Mouse (Mus musculus) stomach, embryonic 15.5 days (tissue): ENCODE measurements around the gene Slc15a5. TPM values are rescaled to one million over a fixed set of nuclear protein-coding genes. Genes with fewer than 3 reads are reported as not detected.

ENCODE experiments used
- ATAC-seq: fragments of 200-750 bp; cut with Nextera tagmentation; 2 replicates; pipeline ENCODE4 v1.8.0; 2017; ENCODE audit warnings: low read depth, moderate number of reproducible peaks, moderate TSS enrichment; ENCODE audit not compliant: insufficient read depth, low FRiP score
- H3K27ac ChIP-seq: fragments of 300-500 bp; sonication (generic); 2 replicates; pipeline ENCODE4 v1.5.1; 2015; ENCODE audit warnings: mild to moderate bottlenecking, inconsistent platforms
- H3K27me3 ChIP-seq: fragments of 300-500 bp; sonication (generic); replicated peaks from 2 replicates; pipeline ENCODE4 v1.6.1; 2015; ENCODE audit warnings: inconsistent platforms
- H3K36me3 ChIP-seq: fragments of 300-500 bp; sonication (generic); 2 replicates; pipeline ENCODE4 v1.6.1; 2015; ENCODE audit warnings: inconsistent platforms
- H3K4me1 ChIP-seq: fragments of 300-500 bp; sonication (generic); 2 replicates; pipeline ENCODE4 v1.6.1; 2015; ENCODE audit warnings: inconsistent platforms
- H3K4me2 ChIP-seq: fragments of 300-500 bp; sonication (generic); 2 replicates; pipeline ENCODE4 v1.6.1; 2015; ENCODE audit warnings: mild to moderate bottlenecking, inconsistent platforms
- H3K4me3 ChIP-seq: fragments of 300-500 bp; sonication (generic); replicated peaks from 2 replicates; pipeline ENCODE4 v1.5.1; 2015; ENCODE audit warnings: inconsistent platforms
- H3K9ac ChIP-seq: fragments of 300-500 bp; sonication (generic); 2 replicates; pipeline ENCODE4 v1.6.1; 2015; ENCODE audit warnings: inconsistent platforms
- H3K9me3 ChIP-seq: fragments of 300-500 bp; sonication (generic); 2 replicates; pipeline ENCODE4 v1.6.1; 2016; ENCODE audit warnings: inconsistent platforms
- WGBS: fragments of 180-500 bp; shearing (Covaris S2); methylation state at CpG from one replicate; pipeline ENCODE4 v1.1.7; 2015; 5-methylcytosine and 5-hydroxymethylcytosine counted together
- polyA plus RNA-seq: library from polyadenylated mRNA; unstranded; fragments of >200 nt; fragmentation: Nextera tagmentation; extraction: Ambion mirVana; gene quantifications from 2 replicates; pipeline ENCODE4 v1.2.1, GENCODE M21; 2015

Gene Slc15a5
- polyA plus RNA-seq, 1 experiment from 2014 or later: not detected

DNA sequence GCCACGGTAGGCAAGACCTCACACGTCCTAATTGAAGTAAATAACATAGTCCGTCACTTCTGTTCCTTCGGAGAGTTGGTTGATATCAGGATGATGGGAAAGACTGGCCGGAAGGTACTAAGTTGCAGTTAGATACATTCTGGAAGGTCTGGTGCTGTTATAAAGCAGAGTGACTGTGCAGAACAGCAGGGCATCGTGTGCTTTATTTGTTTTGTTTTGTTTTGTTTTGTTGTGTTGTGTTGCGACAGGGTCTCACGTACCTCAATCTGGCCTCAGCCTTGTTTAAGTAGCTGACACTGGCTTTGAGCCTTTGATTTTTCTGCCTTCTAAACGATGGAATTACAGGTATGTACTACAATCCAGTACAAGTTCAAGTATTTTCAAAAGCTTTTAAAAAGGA is 26.0 kb downstream of the Slc15a5 start:
- ATAC-seq: no peak
- Histone ChIP-seq H3K4me1 (no peaks in the 10 kb centered on the region), H3K9me3 (no peaks in the 10 kb centered on the region), H3K9ac (no peak overlapping the region), H3K4me2 (no peak overlapping the region), H3K36me3 (no peaks in the 10 kb centered on the region), H3K27ac (no peak overlapping the region), H3K4me3 (no peak overlapping the region), H3K27me3 (no peaks in the 10 kb centered on the region)
- 84% methylated on average over 9 of the region's 9 CpGs for WGBS

DNA sequence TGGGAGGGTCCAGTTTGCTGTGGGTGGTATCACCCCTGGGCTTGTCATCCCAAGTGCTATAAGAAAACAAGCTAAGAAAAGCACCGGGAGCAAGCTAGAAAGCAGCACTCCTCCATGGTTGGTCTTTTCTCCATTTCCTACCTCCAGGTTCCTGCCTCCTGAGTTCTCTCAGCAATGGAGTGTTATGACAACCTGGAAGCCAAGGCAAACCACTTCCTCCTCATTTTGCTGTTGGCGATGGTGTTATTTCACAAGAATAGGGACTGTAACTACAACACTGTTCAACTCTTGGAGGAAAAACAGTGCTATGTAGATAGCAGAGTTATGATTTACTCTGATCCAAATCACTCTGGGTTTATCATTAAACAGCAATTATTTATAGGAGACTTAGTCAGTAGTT is 34.4 kb downstream of the Slc15a5 start:
- Histone ChIP-seq H3K9me3 (no peaks in the 10 kb centered on the region), H3K9ac (no peak overlapping the region), H3K4me3 (no peak overlapping the region), H3K36me3 (no peaks in the 10 kb centered on the region), H3K27me3 (no peaks in the 10 kb centered on the region), H3K4me2 (no peak overlapping the region), H3K27ac (no peak overlapping the region), H3K4me1 (no peaks in the 10 kb centered on the region)
- 97% methylated on average over 2 of the region's 2 CpGs for WGBS
- no peak for ATAC-seq

DNA sequence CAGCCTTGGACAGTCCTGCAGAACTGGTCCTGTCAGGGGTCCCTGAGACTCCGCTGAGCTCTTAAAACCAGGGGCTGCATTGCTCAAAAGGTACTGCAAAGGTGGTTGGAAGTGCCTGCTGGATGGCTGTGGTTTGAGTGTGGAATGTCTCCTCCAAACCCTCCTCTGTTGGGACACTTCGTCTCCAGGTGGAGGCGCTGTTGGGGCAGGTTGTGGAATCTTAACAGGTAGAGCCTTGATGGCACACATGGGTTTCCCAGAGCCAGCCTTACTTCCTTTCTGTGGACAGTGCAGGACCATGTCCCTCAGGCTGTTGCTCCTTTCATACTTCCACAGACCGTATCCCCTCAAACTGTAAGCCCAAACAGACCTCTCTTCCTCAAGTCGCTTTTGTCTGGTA is 36.8 kb downstream of the Slc15a5 start:
- WGBS: 91% methylated on average over 5 of the region's 5 CpGs
- Histone ChIP-seq H3K36me3 (no peaks in the 10 kb centered on the region), H3K4me1 (no peaks in the 10 kb centered on the region), H3K9me3 (no peaks in the 10 kb centered on the region), H3K9ac (no peak overlapping the region), H3K27me3 (no peaks in the 10 kb centered on the region), H3K4me3 (no peak overlapping the region), H3K4me2 (no peak overlapping the region), H3K27ac (no peak overlapping the region)
- ATAC-seq: no peak

DNA sequence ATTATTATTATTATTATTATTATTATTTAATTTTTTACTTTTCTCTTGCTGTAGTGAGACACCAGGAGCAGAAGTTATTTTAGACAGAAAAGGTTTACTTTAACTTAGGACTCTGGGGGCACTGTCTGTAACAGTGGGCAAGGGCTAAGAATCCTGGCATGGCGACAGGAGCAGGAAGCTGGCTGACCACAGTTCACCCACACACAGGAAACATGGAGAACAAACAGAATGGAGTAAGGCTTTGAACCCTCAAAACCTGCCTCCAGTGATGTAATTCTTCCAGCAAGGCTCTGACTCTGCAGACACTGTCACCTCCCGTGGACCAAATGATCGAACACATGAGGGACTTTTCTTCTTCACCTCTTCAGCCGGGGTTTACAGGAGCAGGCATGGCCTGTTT is 37.9 kb downstream of the Slc15a5 start:
- Histone ChIP-seq H3K9me3 (no peaks in the 10 kb centered on the region), H3K4me2 (no peak overlapping the region), H3K9ac (no peak overlapping the region), H3K27ac (no peak overlapping the region), H3K27me3 (no peaks in the 10 kb centered on the region), H3K36me3 (no peaks in the 10 kb centered on the region), H3K4me3 (no peak overlapping the region), H3K4me1 (no peaks in the 10 kb centered on the region)
- WGBS: 92% methylated on average over 4 of the region's 4 CpGs
- no peak for ATAC-seq

DNA sequence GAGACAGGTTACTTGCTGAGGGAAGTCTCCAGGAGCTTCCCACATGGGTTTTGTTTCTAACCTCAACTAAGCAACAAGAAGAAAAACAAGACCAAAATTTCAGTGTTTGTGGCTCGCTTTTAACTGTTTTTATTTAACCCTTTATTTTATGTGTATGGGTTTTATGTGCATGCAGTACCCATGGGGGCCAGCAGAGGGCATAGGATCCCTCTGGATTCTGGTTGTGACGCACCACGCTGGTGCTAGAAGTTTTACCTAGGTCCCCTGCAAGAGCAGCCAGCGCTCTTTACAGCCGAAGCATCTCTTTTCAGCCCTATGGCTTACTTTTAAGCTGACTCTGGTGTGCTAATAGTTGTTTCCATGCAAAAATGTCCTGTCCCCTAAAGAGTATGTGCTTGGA is 42.1 kb downstream of the Slc15a5 start:
- H3K36me3 ChIP-seq: no peaks in the 10 kb centered on the region
- no peak overlapping the region for H3K27ac ChIP-seq
- H3K4me2 ChIP-seq: no peak overlapping the region
- no peak for ATAC-seq
- H3K4me1 ChIP-seq: no peaks in the 10 kb centered on the region
- H3K9me3 ChIP-seq: no peaks in the 10 kb centered on the region
- WGBS: 89% methylated on average over 5 of the region's 5 CpGs
- no peak overlapping the region for H3K4me3 ChIP-seq
- H3K9ac ChIP-seq: no peak overlapping the region
- H3K27me3 ChIP-seq: no peaks in the 10 kb centered on the region

DNA sequence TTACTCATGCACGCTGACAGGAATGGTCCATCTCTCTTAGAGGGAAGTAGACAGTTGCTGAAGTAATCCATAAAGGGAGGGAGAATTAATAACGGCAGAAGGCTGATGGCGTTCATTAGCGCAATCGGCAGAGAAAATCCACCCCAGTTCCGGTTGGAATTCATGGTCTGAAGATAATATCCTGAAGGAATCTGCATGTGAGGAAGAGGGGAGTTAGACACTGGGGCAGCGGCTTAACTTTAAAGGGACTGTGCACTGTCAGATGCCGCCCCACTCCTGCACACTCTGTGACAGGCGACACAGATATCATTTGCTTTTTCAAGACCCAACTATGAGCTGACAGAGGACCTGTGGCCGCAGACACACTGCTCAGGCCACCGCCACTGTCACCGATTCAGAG is 42.8 kb downstream of the Slc15a5 start:
- H3K36me3 ChIP-seq: no peaks in the 10 kb centered on the region
- no peak overlapping the region for H3K4me2 ChIP-seq
- H3K4me3 ChIP-seq: no peak overlapping the region
- no peak for ATAC-seq
- H3K9me3 ChIP-seq: no peaks in the 10 kb centered on the region
- no peak overlapping the region for H3K9ac ChIP-seq
- H3K27me3 ChIP-seq: no peaks in the 10 kb centered on the region
- H3K4me1 ChIP-seq: no peaks in the 10 kb centered on the region
- WGBS: 88% methylated on average over 12 of the region's 12 CpGs
- no peak overlapping the region for H3K27ac ChIP-seq

DNA sequence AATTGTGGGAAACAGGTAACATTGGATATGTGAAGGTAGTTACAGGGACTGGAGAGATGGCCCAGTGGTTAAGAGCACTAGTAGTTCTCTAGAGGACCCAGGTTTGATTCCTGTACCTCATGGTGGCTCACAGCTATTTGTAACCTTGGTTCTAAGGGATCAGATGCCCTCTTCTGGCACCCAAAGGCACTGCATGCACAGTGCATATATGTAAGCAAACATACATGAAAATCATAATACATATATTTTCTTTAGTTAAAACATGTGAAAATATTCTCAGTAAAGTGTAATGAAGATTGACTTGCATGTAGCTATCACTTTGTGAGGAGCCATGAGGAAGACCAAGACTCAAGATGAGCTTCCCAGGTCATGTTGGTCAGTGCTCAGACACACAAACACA is 62.8 kb downstream of the Slc15a5 start:
- Histone ChIP-seq H3K36me3 (no peaks in the 10 kb centered on the region), H3K9ac (no peak overlapping the region), H3K27me3 (no peaks in the 10 kb centered on the region), H3K4me1 (no peaks in the 10 kb centered on the region), H3K27ac (no peak overlapping the region), H3K4me2 (no peak overlapping the region), H3K4me3 (no peak overlapping the region), H3K9me3 (no peaks in the 10 kb centered on the region)
- ATAC-seq: no peak

DNA sequence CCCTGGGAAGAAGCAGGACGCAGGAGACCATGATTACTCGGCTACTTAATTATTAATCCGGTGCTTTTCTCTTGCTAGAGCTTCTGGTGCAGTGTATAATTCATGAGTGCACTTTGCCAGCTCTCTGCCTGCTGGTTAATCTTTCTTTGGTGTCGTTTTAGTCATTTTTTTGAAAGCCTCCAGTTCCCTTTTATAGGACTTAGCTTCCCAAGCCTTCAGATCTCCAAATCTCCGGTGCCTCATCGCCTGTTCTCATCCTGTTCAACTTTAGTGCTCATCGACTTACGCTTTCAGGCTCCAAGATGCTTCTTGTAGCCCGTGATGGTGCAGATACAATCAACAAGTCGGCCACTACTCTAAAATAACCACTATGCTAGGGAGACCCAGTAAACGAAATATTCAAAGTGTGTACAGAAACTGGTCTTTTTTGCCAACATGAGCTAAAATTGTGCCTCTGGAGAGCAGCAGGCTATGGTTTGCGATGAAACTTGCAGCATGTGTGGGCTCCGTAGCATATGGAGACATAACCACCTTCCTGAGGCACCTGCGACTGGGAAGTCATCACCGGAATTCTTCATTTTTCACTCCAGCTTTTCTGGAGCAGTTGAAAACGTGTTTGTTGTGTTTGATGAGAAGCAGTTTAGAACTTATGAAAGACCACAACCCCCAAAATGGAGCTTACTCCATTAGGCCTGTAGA is 64.6 kb downstream of the Slc15a5 start:
- WGBS: 79% methylated on average over 16 of the region's 16 CpGs
- Histone ChIP-seq H3K27me3 (no peaks in the 10 kb centered on the region), H3K9me3 (no peaks in the 10 kb centered on the region), H3K27ac (no peak overlapping the region), H3K4me2 (no peak overlapping the region), H3K4me3 (no peak overlapping the region), H3K9ac (no peak overlapping the region), H3K4me1 (no peaks in the 10 kb centered on the region), H3K36me3 (no peaks in the 10 kb centered on the region)
- no peak for ATAC-seq

DNA sequence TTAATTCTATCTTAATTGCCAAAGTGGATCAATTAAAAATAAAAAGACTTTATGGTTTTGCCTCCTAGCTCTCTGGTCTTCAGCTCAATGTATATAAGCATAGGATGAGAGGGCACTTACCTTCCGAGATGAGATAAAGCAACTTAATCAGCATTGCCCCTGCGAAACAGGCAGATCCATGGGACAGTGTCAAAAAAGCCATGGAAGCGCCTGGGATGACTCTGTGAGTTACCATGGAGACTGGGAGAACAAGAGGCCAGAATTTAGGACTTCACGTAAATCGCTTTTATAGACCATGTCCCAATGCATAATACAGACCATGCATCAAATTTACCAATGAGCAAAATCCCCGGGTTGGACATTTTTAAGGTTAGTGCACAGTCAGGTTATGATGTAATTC is 67.8 kb downstream of the Slc15a5 start:
- 88% methylated on average over 6 of the region's 6 CpGs for WGBS
- no peaks in the 10 kb centered on the region for H3K4me1 ChIP-seq
- no peak overlapping the region for H3K4me3 ChIP-seq
- no peak overlapping the region for H3K27ac ChIP-seq
- H3K27me3 ChIP-seq: no peaks in the 10 kb centered on the region
- no peaks in the 10 kb centered on the region for H3K9me3 ChIP-seq
- no peak overlapping the region for H3K9ac ChIP-seq
- no peak overlapping the region for H3K4me2 ChIP-seq
- no peak for ATAC-seq
- no peaks in the 10 kb centered on the region for H3K36me3 ChIP-seq

DNA sequence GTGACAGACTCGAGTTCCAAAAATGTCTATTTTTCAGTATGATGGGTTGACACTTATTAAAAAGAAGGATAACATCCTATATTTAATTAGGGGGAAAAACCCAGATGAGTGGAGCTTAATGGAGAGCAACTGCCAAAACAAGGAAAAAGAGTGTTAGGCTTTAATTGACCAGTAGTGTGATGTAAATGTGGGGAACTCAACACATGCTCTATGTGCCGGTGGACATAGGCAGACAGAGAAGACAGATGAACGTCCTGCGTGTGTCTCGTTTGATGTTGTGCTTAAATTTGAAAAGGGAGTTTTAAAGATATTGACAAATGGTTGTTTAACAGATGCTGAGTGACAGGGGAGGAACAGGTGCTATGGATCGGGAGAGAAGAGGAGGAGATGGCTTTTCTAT is 72.0 kb downstream of the Slc15a5 start:
- Histone ChIP-seq H3K9me3 (no peaks in the 10 kb centered on the region), H3K36me3 (no peaks in the 10 kb centered on the region), H3K9ac (no peak overlapping the region), H3K4me2 (no peak overlapping the region), H3K4me1 (no peaks in the 10 kb centered on the region), H3K27ac (no peak overlapping the region), H3K27me3 (no peaks in the 10 kb centered on the region), H3K4me3 (no peak overlapping the region)
- WGBS: 57% methylated on average over 6 of the region's 6 CpGs
- no peak for ATAC-seq

DNA sequence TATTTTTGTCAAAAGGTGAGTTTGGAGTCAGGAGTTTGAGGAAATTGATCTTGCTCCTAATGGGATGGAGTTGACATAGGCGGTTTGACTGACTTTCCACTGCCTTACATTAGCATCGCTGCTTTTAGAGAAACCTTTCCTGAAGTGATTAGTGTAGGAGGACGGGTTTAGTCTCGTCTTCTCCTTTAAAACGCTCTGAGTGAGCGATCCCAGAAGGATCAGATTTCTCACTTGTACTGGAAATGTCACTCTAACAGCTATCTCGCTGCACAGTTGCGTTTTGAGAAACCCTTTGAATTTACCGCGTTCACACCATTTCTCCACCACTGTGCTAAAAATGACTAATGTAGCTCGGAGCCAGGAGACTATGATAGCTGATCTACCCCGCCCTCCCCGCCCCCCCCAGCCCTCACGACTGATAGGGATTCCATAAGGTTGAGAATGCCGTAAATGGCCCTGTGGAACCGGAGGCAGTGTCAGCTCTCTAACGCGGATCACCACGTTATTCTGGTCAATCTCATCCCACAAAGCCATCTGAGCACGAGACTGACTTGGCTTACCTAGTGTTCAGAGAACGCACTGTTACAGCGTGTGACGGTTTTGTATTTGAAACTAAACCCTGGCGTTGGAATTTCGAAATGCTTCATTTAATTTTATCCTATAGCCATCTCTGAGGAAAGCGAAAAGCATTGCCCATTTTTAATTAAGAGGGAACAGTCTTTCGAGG is 73.0 kb downstream of the Slc15a5 start:
- H3K27me3 ChIP-seq: no peaks in the 10 kb centered on the region
- no peak overlapping the region for H3K9ac ChIP-seq
- H3K4me1 ChIP-seq: no peaks in the 10 kb centered on the region
- no peak overlapping the region for H3K27ac ChIP-seq
- WGBS: 64% methylated on average over 27 of the region's 27 CpGs
- no peak overlapping the region for H3K4me3 ChIP-seq
- H3K36me3 ChIP-seq: no peaks in the 10 kb centered on the region
- no peaks in the 10 kb centered on the region for H3K9me3 ChIP-seq
- ATAC-seq: no peak
- H3K4me2 ChIP-seq: no peak overlapping the region

DNA sequence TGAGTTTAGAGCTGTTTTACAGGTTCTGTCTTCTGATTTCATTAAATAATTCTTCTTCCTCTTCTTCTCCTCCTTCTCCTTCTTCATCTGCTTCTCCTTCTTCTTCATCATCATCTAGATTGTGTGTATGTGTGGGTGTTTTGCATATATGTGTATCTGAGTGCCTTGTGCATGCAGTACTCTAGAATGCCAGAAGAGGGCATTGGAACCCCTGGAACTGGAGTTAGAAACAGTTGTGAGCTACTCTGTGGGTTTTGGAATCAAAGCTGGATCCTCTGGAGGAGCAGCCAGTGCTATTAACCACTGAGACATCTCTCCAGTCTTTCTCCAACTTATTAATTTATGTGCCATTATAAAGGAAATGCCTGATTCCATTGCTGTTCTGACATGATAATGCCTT is 89.9 kb downstream of the Slc15a5 start:
- H3K9ac ChIP-seq: no peak overlapping the region
- no peak overlapping the region for H3K4me2 ChIP-seq
- no peak overlapping the region for H3K4me3 ChIP-seq
- no peaks in the 10 kb centered on the region for H3K36me3 ChIP-seq
- no peak overlapping the region for H3K27ac ChIP-seq
- no peak for ATAC-seq
- no peaks in the 10 kb centered on the region for H3K9me3 ChIP-seq
- H3K27me3 ChIP-seq: no peaks in the 10 kb centered on the region
- no peaks in the 10 kb centered on the region for H3K4me1 ChIP-seq

DNA sequence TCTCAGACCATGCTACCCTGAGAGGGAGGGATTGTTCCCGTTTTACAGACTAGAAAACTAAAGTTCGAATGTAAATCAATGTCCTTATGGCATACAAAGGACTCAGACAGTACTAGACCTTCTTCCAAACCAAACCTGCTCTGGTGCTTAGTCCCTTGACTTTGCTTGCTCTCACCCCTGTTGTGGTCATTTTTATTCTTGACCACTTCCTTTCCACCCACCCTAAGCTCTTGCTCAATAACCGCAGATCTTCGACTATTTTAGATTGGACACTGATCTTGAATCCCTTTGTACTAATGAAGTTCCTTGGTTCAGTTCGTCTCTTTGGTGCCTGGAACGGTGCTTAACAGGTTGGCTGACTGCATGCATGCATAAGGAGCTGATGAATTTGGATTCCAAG is 94.5 kb downstream of the Slc15a5 start:
- Histone ChIP-seq H3K27ac (no peak overlapping the region), H3K4me2 (no peak overlapping the region), H3K36me3 (no peaks in the 10 kb centered on the region), H3K9me3 (no peaks in the 10 kb centered on the region), H3K4me3 (no peak overlapping the region), H3K27me3 (no peaks in the 10 kb centered on the region), H3K9ac (no peak overlapping the region), H3K4me1 (no peaks in the 10 kb centered on the region)
- no peak for ATAC-seq
- 82% methylated on average over 6 of the region's 6 CpGs for WGBS
